Mouse (Mus musculus) heart, postnatal 4 days (tissue): ENCODE measurements around the gene Slf2. TPM values are rescaled to one million over a fixed set of nuclear protein-coding genes. Genes with fewer than 3 reads are reported as not detected.

Source experiments
- DNase-seq: peaks from one replicate; pipeline ENCODE4 v3.0.0; 2021
- total RNA-seq, 2 experiments: library from RNA; stranded (reverse); gene quantifications; 2 replicates each; pipeline ENCODE4 v1.2.3; 2021

The Slf2 gene
- total RNA-seq, 2 experiments from 2014 or later = 37.2 to 40.9 TPM

- DNase-seq = no peak
Observed at GRCm38 (mm10) chr19:44908836-44909460, 22.0 kb upstream of the Slf2 start.

GRCm38 (mm10) chr19:44914481-44915249 is 16.3 kb upstream of the Slf2 start:
- DNase-seq = peak; percentile 40

GRCm38 (mm10) chr19:44918171-44918570 is 12.8 kb upstream of the Slf2 start:
- DNase-seq = no peak

GRCm38 (mm10) chr19:44921466-44922139 is 9.3 kb upstream of the Slf2 start:
- peak; percentile 15 for DNase-seq

DNA sequence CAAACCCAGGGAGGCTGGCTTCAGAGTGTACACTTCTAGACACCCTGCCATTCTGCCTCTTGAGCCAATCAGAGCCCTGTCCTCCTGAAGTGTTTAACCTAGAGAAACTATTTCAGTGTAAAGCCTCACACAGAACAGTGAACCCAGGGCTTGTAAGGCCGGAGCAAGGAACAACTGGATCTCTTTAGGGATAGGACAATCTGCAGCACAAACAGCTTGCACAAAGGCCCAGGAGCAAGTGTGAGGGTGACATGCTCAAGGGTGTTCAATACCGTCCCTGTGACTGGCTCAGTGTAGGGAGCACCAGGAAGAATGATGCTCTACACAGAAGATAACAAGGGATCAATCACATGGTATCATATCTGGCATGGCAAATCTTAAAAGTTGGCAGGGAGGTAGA is 8.4 kb upstream of the Slf2 start:
- DNase-seq = no peak

- peak; percentile 35 for DNase-seq
Observed at GRCm38 (mm10) chr19:44924699-44925098, 6.3 kb upstream of the Slf2 start.

DNA sequence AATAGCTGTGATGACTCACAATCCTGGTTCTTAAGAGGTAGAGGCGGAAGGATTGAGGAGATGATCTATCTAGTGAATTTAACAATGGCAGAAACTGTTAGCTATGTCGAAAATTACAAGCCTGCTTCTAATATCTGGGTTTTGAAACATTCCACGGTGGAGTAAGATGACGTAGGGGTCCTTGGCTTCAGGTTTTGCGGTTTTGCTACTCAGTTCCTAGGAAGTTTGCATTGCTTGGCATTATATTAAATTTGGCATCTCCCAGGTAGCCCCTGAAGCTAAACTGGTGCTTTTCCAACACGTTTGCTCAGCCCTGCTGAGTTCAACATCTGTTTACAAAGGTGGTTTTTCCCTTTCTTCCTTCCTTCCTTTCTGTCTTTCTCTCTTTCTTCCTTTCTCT is 4.2 kb upstream of the Slf2 start:
- no peak for DNase-seq

GRCm38 (mm10) chr19:44927250-44927649 is 3.7 kb upstream of the Slf2 start:
- no peak for DNase-seq

DNA sequence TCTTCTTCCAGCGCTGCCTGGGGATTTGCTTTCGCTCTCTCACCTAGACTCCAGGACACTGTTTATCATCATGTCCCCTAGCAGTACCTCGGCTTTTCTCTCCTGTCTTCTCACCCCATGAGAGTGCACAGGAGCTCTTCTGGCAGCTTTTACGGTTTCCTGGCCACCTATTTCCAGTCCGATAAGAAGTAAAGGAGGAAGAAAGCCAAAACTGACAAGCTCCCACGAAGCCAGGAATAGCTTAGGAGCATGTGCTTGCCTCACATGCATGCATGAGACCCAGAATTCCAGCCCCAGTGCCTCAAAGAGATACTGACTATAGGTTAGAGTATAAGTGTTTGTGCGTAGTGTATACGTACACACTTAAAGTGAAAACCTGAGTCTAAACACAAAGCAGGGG is 2.8 kb upstream of the Slf2 start:
- peak; percentile 49 for DNase-seq

- DNase-seq = no peak
Observed at GRCm38 (mm10) chr19:44929251-44929650, 1.7 kb upstream of the Slf2 start.

DNA sequence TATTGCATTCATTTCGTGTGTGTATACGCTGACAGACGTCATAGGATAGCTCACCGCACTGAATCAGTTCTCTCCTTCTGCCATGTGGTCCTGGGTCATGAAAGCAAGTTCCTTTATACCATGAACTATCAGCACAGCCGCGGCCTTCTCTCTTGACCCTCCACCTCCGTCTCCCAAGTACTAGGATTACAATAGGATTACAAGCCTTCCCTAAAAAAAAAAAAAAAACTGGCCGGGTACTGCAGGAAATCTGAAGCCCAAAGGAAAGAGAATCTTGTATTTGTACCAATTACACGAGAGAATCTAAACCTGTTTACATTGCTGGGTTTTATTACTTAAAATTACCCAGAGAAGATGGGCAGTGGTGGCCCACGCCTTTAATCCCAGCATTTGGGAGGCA is 1.3 kb upstream of the Slf2 start:
- DNase-seq = no peak

- DNase-seq = no peak
Observed at GRCm38 (mm10) chr19:44930122-44930521, 829 bp upstream of the Slf2 start.

- DNase-seq = peak; percentile 87
Observed at GRCm38 (mm10) chr19:44931454-44931759, 456 bp downstream of the Slf2 start.

GRCm38 (mm10) chr19:44932051-44932450 is 1.1 kb downstream of the Slf2 start:
- DNase-seq = no peak

DNA sequence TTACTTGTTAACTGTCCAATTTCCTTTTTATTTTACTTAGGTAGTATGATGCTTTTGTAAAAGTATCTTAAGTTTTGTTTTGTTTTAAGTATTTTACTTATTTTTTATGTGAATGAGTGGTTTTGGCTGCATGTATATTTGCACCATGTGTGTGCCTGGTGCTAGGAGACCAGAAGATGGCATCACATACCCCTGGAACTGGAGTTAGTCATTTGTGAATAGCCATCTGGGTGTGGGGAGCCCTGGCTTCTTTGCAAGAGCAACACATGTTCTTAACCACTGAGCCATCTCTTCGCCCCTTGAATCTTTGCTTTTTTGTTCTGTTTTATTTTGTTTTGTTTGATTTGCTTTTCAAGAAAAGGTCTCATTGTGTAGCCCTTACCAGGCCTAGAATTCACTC is 2.2 kb downstream of the Slf2 start:
- DNase-seq = no peak

- DNase-seq = no peak
Observed at GRCm38 (mm10) chr19:44959633-44960032, 28.7 kb downstream of the Slf2 start.

DNA sequence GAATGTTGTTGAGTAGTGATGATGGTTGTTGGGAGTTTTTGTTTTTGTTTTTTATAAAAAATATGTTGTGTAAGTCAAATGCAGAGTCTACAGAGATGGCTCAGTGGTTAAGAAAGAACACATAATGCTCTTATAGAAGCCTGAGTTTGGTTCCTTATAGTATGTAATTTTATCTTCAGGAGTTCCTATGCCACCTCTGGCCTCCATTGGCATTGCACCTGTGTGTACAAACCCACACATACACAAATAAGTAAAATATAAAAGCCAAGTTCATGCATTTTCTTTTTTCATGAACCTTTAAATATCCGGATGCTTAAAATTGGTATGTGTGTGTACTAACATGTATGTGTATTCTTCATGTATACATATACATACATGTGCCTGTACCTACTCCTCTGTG is 35.0 kb downstream of the Slf2 start:
- DNase-seq = no peak

- no peak for DNase-seq
Observed at GRCm38 (mm10) chr19:44968329-44968728, 37.4 kb downstream of the Slf2 start.

GRCm38 (mm10) chr19:44976636-44977035 is 45.7 kb downstream of the Slf2 start:
- DNase-seq = no peak

- DNase-seq = no peak
Observed at GRCm38 (mm10) chr19:44977148-44977547, 46.2 kb downstream of the Slf2 start.

- no peak for DNase-seq
Observed at GRCm38 (mm10) chr19:44980787-44981186, 49.8 kb downstream of the Slf2 start.

DNA sequence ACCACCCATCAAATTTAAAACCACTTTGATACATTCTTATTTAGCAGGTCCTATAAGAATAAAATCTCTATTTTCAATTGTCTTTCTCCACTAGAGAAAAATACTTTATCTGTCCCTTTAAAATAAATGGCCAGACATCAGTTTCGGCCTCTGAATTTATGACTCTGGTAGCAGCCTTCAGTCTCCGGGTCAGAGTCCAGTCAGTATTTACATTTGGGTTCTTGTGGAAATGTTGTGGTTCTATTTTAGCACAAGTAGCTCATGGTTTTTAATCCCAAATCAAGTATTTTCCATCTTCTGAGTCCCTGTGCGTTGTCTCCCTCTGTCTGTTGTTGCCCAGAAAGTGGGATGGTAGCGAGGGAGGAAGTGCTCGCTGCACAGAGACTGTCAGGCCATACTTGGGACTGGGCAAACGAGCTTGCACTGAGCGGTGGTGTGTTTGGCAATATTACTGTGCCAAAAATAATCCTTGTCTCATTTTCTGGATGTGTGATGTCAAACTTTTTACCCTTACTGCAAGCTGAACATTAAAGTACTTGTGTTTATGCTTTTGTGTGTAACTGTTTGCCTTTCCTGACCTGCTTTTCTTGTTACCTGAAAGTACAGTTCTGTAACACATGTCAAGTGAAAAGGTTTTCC is 51.6 kb downstream of the Slf2 start:
- DNase-seq = no peak

- no peak for DNase-seq
Observed at GRCm38 (mm10) chr19:44983366-44983765, 52.4 kb downstream of the Slf2 start.
